Mouse (Mus musculus) CH12.LX (cell line): ENCODE measurements around the gene Moxd1. TPM values are rescaled to one million over a fixed set of nuclear protein-coding genes. Genes with fewer than 3 reads are reported as not detected.

Experiments used
- DNase-seq: peaks from one replicate; pipeline ENCODE4 v3.0.0-alpha.2; 2013; ENCODE audit errors: extremely low read depth
- H3K27ac ChIP-seq: 2 replicates; pipeline ENCODE4 v1.5.1; 2012; ENCODE audit warnings: low read depth, mild to moderate bottlenecking, control low read depth, moderate library complexity; ENCODE audit not compliant: insufficient read depth
- H3K27me3 ChIP-seq: replicated peaks from 2 replicates; pipeline ENCODE3; 2012; ENCODE audit warnings: inconsistent platforms
- H3K36me3 ChIP-seq, 2 experiments: replicated peaks in 1 of 2; 2 replicates each; pipeline versions ENCODE3 to v1.6.1; 2012; ENCODE audit warnings: inconsistent platforms in 1 of 2, low read length in 1 of 2, mild to moderate bottlenecking in 1 of 2, mixed read lengths in 1 of 2, moderate library complexity in 1 of 2; ENCODE audit not compliant: control insufficient read depth in 1 of 2, insufficient read depth in 1 of 2
- H3K4me1 ChIP-seq, 2 experiments: 2 replicates each; pipeline ENCODE4 v1.6.1; 2012; ENCODE audit warnings: inconsistent platforms in 1 of 2, moderate library complexity in 1 of 2; ENCODE audit not compliant: insufficient read depth in 2 of 2, control insufficient read depth in 1 of 2
- H3K4me2 ChIP-seq: 2 replicates; pipeline ENCODE4 v1.6.1; 2012; ENCODE audit warnings: low read depth, mild to moderate bottlenecking, control low read depth; ENCODE audit not compliant: poor library complexity, insufficient read depth, severe bottlenecking
- H3K4me3 ChIP-seq, 3 experiments: fragments of 150-350 bp in 1 of 3; sonication (generic) in 1 of 3; replicated peaks in 1 of 3; 2 replicates each; pipeline versions ENCODE3 to v1.5.1; 2011 to 2012; ENCODE audit warnings: low read depth in 2 of 3, low read length in 2 of 3, mild to moderate bottlenecking in 2 of 3, moderate library complexity in 2 of 3, control low read depth in 1 of 3, improper control_type of control experiment in 1 of 3, inconsistent platforms in 1 of 3, mixed read lengths in 1 of 3; ENCODE audit not compliant: poor library complexity in 1 of 3
- H3K79me2 ChIP-seq: replicated peaks from 2 replicates; pipeline ENCODE4 v1.6.1; 2012; ENCODE audit warnings: mild to moderate bottlenecking, moderate library complexity; ENCODE audit not compliant: control insufficient read depth, poor library complexity, insufficient read depth, severe bottlenecking; ENCODE audit errors: extremely low read depth
- H3K9ac ChIP-seq: 2 replicates; pipeline ENCODE4 v1.6.1; 2012; ENCODE audit warnings: low read depth, mild to moderate bottlenecking, control low read depth, moderate library complexity; ENCODE audit not compliant: insufficient read depth
- H3K9me3 ChIP-seq: replicated peaks from 2 replicates; pipeline ENCODE3; 2012; ENCODE audit warnings: low read length, inconsistent platforms, mixed read lengths
- BHLHE40 ChIP-seq: IDR thresholded peaks from 2 replicates; pipeline ENCODE4 v1.6.1; 2011; ENCODE audit warnings: mild to moderate bottlenecking, low read depth, low read length, improper control_type of control experiment
- CHD1 ChIP-seq: IDR thresholded peaks from 2 replicates; pipeline ENCODE4 v1.6.1; 2012; ENCODE audit warnings: low read depth, low read length, improper control_type of control experiment, inconsistent platforms
- CHD2 ChIP-seq: IDR thresholded peaks from 2 replicates; pipeline ENCODE4 v1.6.1; 2011; ENCODE audit warnings: low read length, improper control_type of control experiment
- CTCF ChIP-seq, 2 experiments: IDR thresholded peaks in 1 of 2; conservative IDR thresholded peaks in 1 of 2; 2 replicates each; pipeline ENCODE4 v1.5.1; 2011 to 2012; ENCODE audit warnings: low read depth in 2 of 2, low read length in 2 of 2, improper control_type of control experiment in 1 of 2, inconsistent platforms in 1 of 2, mild to moderate bottlenecking in 1 of 2, moderate library complexity in 1 of 2
- E2F4 ChIP-seq: IDR thresholded peaks from 2 replicates; pipeline ENCODE4 v1.6.1; 2011; ENCODE audit warnings: low read depth, low read length, improper control_type of control experiment; ENCODE audit not compliant: insufficient replicate concordance
- ELF1 ChIP-seq: IDR thresholded peaks from 2 replicates; pipeline ENCODE4 v1.6.1; 2014; ENCODE audit warnings: low read depth, mild to moderate bottlenecking, inconsistent platforms, low read length, improper control_type of control experiment
- ETS1 ChIP-seq: conservative IDR thresholded peaks from 2 replicates; pipeline ENCODE4 v1.6.1; 2012; ENCODE audit warnings: low read depth, mild to moderate bottlenecking, inconsistent platforms, low read length, improper control_type of control experiment, moderate library complexity
- HCFC1 ChIP-seq: IDR thresholded peaks from 2 replicates; pipeline ENCODE4 v1.6.1; 2012; ENCODE audit warnings: low read depth, mild to moderate bottlenecking, inconsistent platforms, low read length, improper control_type of control experiment
- IRF4 ChIP-seq: IDR thresholded peaks from 2 replicates; pipeline ENCODE4 v1.6.1; 2014; ENCODE audit warnings: low read depth, mild to moderate bottlenecking, inconsistent platforms, low read length, improper control_type of control experiment
- JUND ChIP-seq: conservative IDR thresholded peaks from 2 replicates; pipeline ENCODE4 v1.6.1; 2011; ENCODE audit warnings: low read depth, low read length, improper control_type of control experiment
- KAT2A ChIP-seq: IDR thresholded peaks from 2 replicates; pipeline ENCODE4 v1.6.1; 2012; ENCODE audit warnings: low read length, improper control_type of control experiment, inconsistent platforms; ENCODE audit not compliant: insufficient replicate concordance
- MAX ChIP-seq: IDR thresholded peaks from 2 replicates; pipeline ENCODE4 v1.6.1; 2011; ENCODE audit warnings: low read length, improper control_type of control experiment
- MYC ChIP-seq: IDR thresholded peaks from 2 replicates; pipeline ENCODE4 v1.6.1; 2011; ENCODE audit warnings: low read depth, mild to moderate bottlenecking, improper control_type of control experiment, low read length
- POLR2A ChIP-seq: IDR thresholded peaks from 2 replicates; pipeline ENCODE4 v1.6.1; 2011; ENCODE audit warnings: low read depth, mild to moderate bottlenecking, improper control_type of control experiment, low read length
- RAD21 ChIP-seq: IDR thresholded peaks from 2 replicates; pipeline ENCODE4 v1.6.1; 2011; ENCODE audit warnings: low read depth, mild to moderate bottlenecking, low read length, improper control_type of control experiment, moderate library complexity
- RCOR1 ChIP-seq: conservative IDR thresholded peaks from 2 replicates; pipeline ENCODE4 v1.6.1; 2012; ENCODE audit warnings: low read depth, mild to moderate bottlenecking, inconsistent platforms, low read length, improper control_type of control experiment
- SIN3A ChIP-seq: IDR thresholded peaks from 2 replicates; pipeline ENCODE4 v1.6.1; 2012; ENCODE audit warnings: low read length, improper control_type of control experiment, inconsistent platforms
- SMC3 ChIP-seq: IDR thresholded peaks from 2 replicates; pipeline ENCODE4 v1.6.1; 2011; ENCODE audit warnings: low read depth, low read length, improper control_type of control experiment
- TBP ChIP-seq: conservative IDR thresholded peaks from 2 replicates; pipeline ENCODE4 v1.6.1; 2011; ENCODE audit warnings: low read depth, low read length, improper control_type of control experiment
- USF1 ChIP-seq: IDR thresholded peaks from 2 replicates; pipeline ENCODE4 v1.6.1; 2014; ENCODE audit warnings: low read depth, mild to moderate bottlenecking, inconsistent platforms, low read length, improper control_type of control experiment
- ZKSCAN1 ChIP-seq: IDR thresholded peaks from 2 replicates; pipeline ENCODE4 v1.6.1; 2012; ENCODE audit warnings: low read depth, inconsistent platforms, low read length, improper control_type of control experiment, borderline replicate concordance
- dilution Hi-C: fragments of 300-500 bp; cut with MboI; formaldehyde crosslinking; loops from 2 replicates; pipeline ENCODE4 v1.14.3; 2020; ENCODE audit warnings: low sequenced_read_pairs; ENCODE audit not compliant: extremely low pct_unique_long_range_greater_than_20kb, extremely low pct_ligation_motif_present
- in situ Hi-C: fragments of 300-500 bp; cut with MboI; formaldehyde crosslinking; loops from 3 replicates; pipeline ENCODE4 v1.14.3; 2019; ENCODE audit warnings: low sequenced_read_pairs, low pct_ligation_motif_present, low pct_unique_long_range_greater_than_20kb, mixed read lengths
- polyA plus RNA-seq: library from polyadenylated mRNA; unstranded; fragments of >175 nt; gene quantifications from 2 replicates; pipeline ENCODE4 v1.2.1, GENCODE M21; 2012; ENCODE audit warnings: low read depth; ENCODE audit not compliant: insufficient read length
- total RNA-seq, 2 experiments: library from RNA; depleted of rRNA; stranded (reverse); fragments of 300-350 nt in 1 of 2; fragments of >200 nt in 1 of 2; gene quantifications; 2 replicates each; pipeline ENCODE4 v1.2.3; 2012 to 2014

Moxd1 gene
- total and polyA plus RNA-seq, 3 experiments, result not detected

- DNase-seq, result no peak
- in situ Hi-C loops (loop anchor here (10.0 kb wide), 1 partner anchor 113 kb away; no protein-coding TSS in a partner anchor), dilution Hi-C loops (no loop called here)
- H3K36me3 ChIP-seq, result peaks cover 16 to 31% of the 10 kb centered on the region in 2 experiments
- no peaks in the 10 kb centered on the region for H3K9me3 ChIP-seq
- H3K4me2 ChIP-seq, result no peak overlapping the region
- TF ChIP-seq TBP, result no peak
- no peak for TF ChIP-seq ELF1
- no peak for TF ChIP-seq ETS1
- peak in 1 of 2 experiments; percentile 50; a peak in 2 of 4 replicates for TF ChIP-seq CTCF (conservative IDR thresholded peaks at IDR 0.05 in 1 of 2, IDR thresholded peaks at IDR 0.05 in 1 of 2; ENCODE audit: low read depth in 2 of 2, low read length in 2 of 2)
- no peak for TF ChIP-seq ZKSCAN1
- no peak for TF ChIP-seq POLR2A
- TF ChIP-seq SMC3, result peak; percentile 42; the same call in 1 of the 2 replicates
- TF ChIP-seq RAD21, result peak; percentile 47
- TF ChIP-seq CHD2, result no peak
- TF ChIP-seq KAT2A, result no peak
- TF ChIP-seq BHLHE40, result no peak
- TF ChIP-seq RCOR1, result no peak
- no peak for TF ChIP-seq SIN3A
- TF ChIP-seq MYC, result no peak
- TF ChIP-seq HCFC1, result no peak
- no peak for TF ChIP-seq CHD1
- TF ChIP-seq MAX, result no peak
- H3K27ac ChIP-seq, result no peak overlapping the region
- H3K4me1 ChIP-seq, result peaks cover 0 to 5% of the 10 kb centered on the region in 2 experiments; a peak in 1 of 4 replicates
- H3K79me2 ChIP-seq, result no peaks in the 10 kb centered on the region
- no peak overlapping the region for H3K9ac ChIP-seq
- H3K4me3 ChIP-seq, result no peak overlapping the region
- no peaks in the 10 kb centered on the region for H3K27me3 ChIP-seq
Observed at GRCm38 (mm10) chr10:24191977-24192376, 31.3 kb upstream of the Moxd1 start.

GRCm38 (mm10) chr10:24199303-24199702 lies 24.0 kb upstream of the Moxd1 start:
- no peaks in the 10 kb centered on the region for H3K9me3 ChIP-seq
- no peaks in the 10 kb centered on the region for H3K36me3 ChIP-seq
- dilution Hi-C loops, result no loop called here
- H3K4me2 ChIP-seq, result no peak overlapping the region
- in situ Hi-C loops, result loop anchor here (10.0 kb wide), 1 partner anchor 105 kb away; no protein-coding TSS in a partner anchor
- H3K79me2 ChIP-seq, result no peaks in the 10 kb centered on the region
- H3K4me3 ChIP-seq, result no peak overlapping the region
- no peak overlapping the region for H3K27ac ChIP-seq
- TF ChIP-seq CTCF (conservative IDR thresholded peaks at IDR 0.05 in 1 of 2, IDR thresholded peaks at IDR 0.05 in 1 of 2; ENCODE audit: low read depth in 2 of 2, low read length in 2 of 2), result no peak
- TF ChIP-seq ETS1, result no peak
- no peak for TF ChIP-seq IRF4
- TF ChIP-seq JUND, result no peak
- no peak for TF ChIP-seq USF1
- TF ChIP-seq KAT2A, result no peak
- TF ChIP-seq HCFC1, result no peak
- TF ChIP-seq E2F4, result no peak
- H3K4me1 ChIP-seq, result peaks cover 7 to 11% of the 10 kb centered on the region in 2 experiments; a peak in 3 of 4 replicates
- no peak for DNase-seq
- no peak overlapping the region for H3K9ac ChIP-seq
- H3K27me3 ChIP-seq, result no peaks in the 10 kb centered on the region
